Mouse (Mus musculus) liver, embryonic 14.5 days (tissue): ENCODE results near the gene Fam71b. TPM values are rescaled to one million over a fixed set of nuclear protein-coding genes. Genes with fewer than 3 reads are reported as not detected.

Experiments
- ATAC-seq: fragments of 200-750 bp; cut with Nextera tagmentation; 2 replicates; pipeline ENCODE4 v1.8.0; 2017; ENCODE audit warnings: moderate number of reproducible peaks, mild to moderate bottlenecking, moderate library complexity; ENCODE audit not compliant: insufficient read depth
- DNase-seq, 3 experiments: peaks; one replicate each; pipeline ENCODE4 v3.0.0-alpha.2; 2012 to 2013; ENCODE audit warnings: low read depth in 3 of 3, low spot score in 3 of 3
- H3K27ac ChIP-seq: fragments of 300-500 bp; sonication (generic); 2 replicates; pipeline ENCODE4 v1.5.1; 2014; ENCODE audit warnings: moderate library complexity, mild to moderate bottlenecking, control low read depth, inconsistent platforms
- H3K27me3 ChIP-seq: fragments of 300-500 bp; sonication (generic); 2 replicates; pipeline ENCODE4 v1.6.1; 2014; ENCODE audit warnings: mild to moderate bottlenecking, low read length, moderate library complexity; ENCODE audit not compliant: control insufficient read depth, insufficient read depth
- H3K36me3 ChIP-seq: fragments of 300-500 bp; sonication (generic); replicated peaks from 2 replicates; pipeline ENCODE4 v1.6.1; 2014; ENCODE audit warnings: low read depth; ENCODE audit not compliant: control insufficient read depth, insufficient read depth
- H3K4me1 ChIP-seq, 2 experiments: fragments of 200-500 bp in 1 of 2; fragments of 300-500 bp in 1 of 2; sonication (generic) in 1 of 2; replicated peaks; 2 replicates each; pipeline ENCODE4 v1.6.1; 2012 to 2014; ENCODE audit warnings: antibody characterized with exemption in 1 of 2, inconsistent platforms in 1 of 2, low read length in 1 of 2; ENCODE audit not compliant: control insufficient read depth in 2 of 2, insufficient read depth in 2 of 2
- H3K4me2 ChIP-seq: fragments of 300-500 bp; sonication (generic); 2 replicates; pipeline ENCODE4 v1.6.1; 2014; ENCODE audit warnings: low read depth, mild to moderate bottlenecking, control low read depth, moderate library complexity
- H3K4me3 ChIP-seq, 2 experiments: fragments of 200-500 bp in 1 of 2; fragments of 300-500 bp in 1 of 2; sonication (generic) in 1 of 2; 2 replicates each; pipeline ENCODE4 v1.5.1; 2012 to 2014; ENCODE audit warnings: low read depth in 2 of 2, low read length in 2 of 2, mild to moderate bottlenecking in 2 of 2, control low read depth in 1 of 2, inconsistent platforms in 1 of 2, moderate library complexity in 1 of 2; ENCODE audit not compliant: insufficient read depth in 1 of 2
- H3K9ac ChIP-seq: fragments of 300-500 bp; sonication (generic); replicated peaks from 2 replicates; pipeline ENCODE4 v1.6.1; 2014; ENCODE audit warnings: mild to moderate bottlenecking, control low read depth, moderate library complexity
- H3K9me3 ChIP-seq: fragments of 300-500 bp; sonication (generic); 2 replicates; pipeline ENCODE4 v1.6.1; 2016; ENCODE audit warnings: low read length, mixed read lengths; ENCODE audit not compliant: control insufficient read depth
- CTCF ChIP-seq: IDR thresholded peaks from 2 replicates; pipeline ENCODE4 v1.5.1; 2016; ENCODE audit warnings: antibody characterized with exemption, low read depth, control low read depth
- EP300 ChIP-seq: IDR thresholded peaks from 2 replicates; pipeline ENCODE4 v1.6.1; 2016; ENCODE audit warnings: antibody characterized with exemption, low read depth
- WGBS: fragments of 180-500 bp; shearing (Covaris S2); extraction: QIAGEN DNeasy Blood & Tissue Kit; methylation state at CpG from one replicate; pipeline ENCODE4 v1.1.7; 2014; ENCODE audit not compliant: insufficient replicate concordance; 5-methylcytosine and 5-hydroxymethylcytosine counted together
- polyA plus RNA-seq, 2 experiments: library from polyadenylated mRNA; depleted of rRNA in 1 of 2; stranded (reverse) in 1 of 2; unstranded in 1 of 2; fragments of >200 nt; fragmentation: Nextera tagmentation in 1 of 2; extraction: Ambion mirVana in 1 of 2; gene quantifications; 2 replicates each; pipeline versions ENCODE4 v1.2.1 to v1.2.3; 2012 to 2014

Fam71b gene
- polyA plus RNA-seq, 2 experiments: 0.03 TPM; not detected in 1

GRCm38 (mm10) chr11:46377316-46377715, 19.0 kb upstream of the Fam71b start:
- Histone ChIP-seq H3K27ac (no peak overlapping the region; the same call in 1 of the 2 replicates), H3K9ac (no peak overlapping the region), H3K36me3 (no peaks in the 10 kb centered on the region), H3K4me1 (peaks cover 17 to 24% of the 10 kb centered on the region in 2 experiments), H3K4me3 (no peak overlapping the region), H3K27me3 (no peaks in the 10 kb centered on the region), H3K9me3 (no peaks in the 10 kb centered on the region), H3K4me2 (peak overlapping the region; percentile 18; the same call in 1 of the 2 replicates)
- DNase-seq: no peak
- no peak for TF ChIP-seq EP300
- WGBS: 68% methylated on average over 1 of the region's 1 CpGs
- ATAC-seq: no peak

- Histone ChIP-seq H3K9me3 (no peaks in the 10 kb centered on the region), H3K4me3 (no peak overlapping the region), H3K27me3 (no peaks in the 10 kb centered on the region), H3K27ac (peak overlapping the region; percentile 40), H3K4me2 (peak overlapping the region; percentile 18), H3K36me3 (no peaks in the 10 kb centered on the region), H3K9ac (no peak overlapping the region), H3K4me1 (peaks cover 17 to 22% of the 10 kb centered on the region in 2 experiments)
- peak; percentile 95 for ATAC-seq
- DNase-seq: peak; percentile 47 to 78 (median 70)
- WGBS: 50% methylated on average over 8 of the region's 8 CpGs
- TF ChIP-seq CTCF: no peak
- peak; percentile 73 for TF ChIP-seq EP300
Measured at GRCm38 (mm10) chr11:46377819-46378782, 18.3 kb upstream of the Fam71b start.

- Histone ChIP-seq H3K4me2 (no peak overlapping the region), H3K27ac (no peak overlapping the region)
- DNase-seq: no peak
Measured at GRCm38 (mm10) chr11:46380097-46380675, 16.2 kb upstream of the Fam71b start.

GRCm38 (mm10) chr11:46382466-46382865, 13.9 kb upstream of the Fam71b start:
- WGBS: 81% methylated on average over 4 of the region's 4 CpGs
- no peaks in the 10 kb centered on the region for H3K27me3 ChIP-seq
- no peak overlapping the region for H3K4me2 ChIP-seq
- H3K36me3 ChIP-seq: no peaks in the 10 kb centered on the region
- TF ChIP-seq EP300 (no peak), CTCF (no peak)
- no peaks in the 10 kb centered on the region for H3K9me3 ChIP-seq
- no peak overlapping the region for H3K27ac ChIP-seq
- DNase-seq: no peak
- ATAC-seq: no peak
- H3K4me1 ChIP-seq: peaks cover 12 to 17% of the 10 kb centered on the region in 2 experiments
- no peak overlapping the region for H3K4me3 ChIP-seq
- no peak overlapping the region for H3K9ac ChIP-seq

More at GRCm38 (mm10) chr11:46380097-46380675, 16.2 kb upstream of the Fam71b start:
- H3K9ac ChIP-seq: no peak overlapping the region
- peaks cover 17 to 22% of the 10 kb centered on the region in 2 experiments for H3K4me1 ChIP-seq
- H3K36me3 ChIP-seq: no peaks in the 10 kb centered on the region
- H3K9me3 ChIP-seq: no peaks in the 10 kb centered on the region
- 72% methylated on average over 7 of the region's 7 CpGs for WGBS
- TF ChIP-seq CTCF (no peak), EP300 (no peak)
- H3K4me3 ChIP-seq: no peak overlapping the region
- ATAC-seq: no peak
- no peaks in the 10 kb centered on the region for H3K27me3 ChIP-seq

- DNase-seq (no peak), ATAC-seq (no peak)
- Histone ChIP-seq H3K27ac (no peak overlapping the region), H3K4me3 (no peak overlapping the region), H3K27me3 (no peaks in the 10 kb centered on the region), H3K9ac (no peak overlapping the region), H3K4me2 (no peak overlapping the region), H3K4me1 (peaks cover 0 to 4% of the 10 kb centered on the region in 2 experiments; a peak in 2 of 4 replicates), H3K36me3 (no peaks in the 10 kb centered on the region), H3K9me3 (no peaks in the 10 kb centered on the region)
- TF ChIP-seq CTCF (no peak), EP300 (no peak)
- WGBS: 71% methylated on average over 2 of the region's 2 CpGs
Measured at GRCm38 (mm10) chr11:46384925-46385324, 11.4 kb upstream of the Fam71b start.
